Mouse (Mus musculus): ENCODE measurements around the gene Dgkg.

GRCm38 (mm10) chr16:22483900-22484299 is 173.1 kb downstream of the Dgkg start:
- TF ChIP-seq EP300 (IDR thresholded peaks at IDR 0.05; ENCODE audit: low read depth): no peak
- TF ChIP-seq CTCF (IDR thresholded peaks at IDR 0.05; ENCODE audit: low read depth): no peak

Data from heart, postnatal 0 days (tissue).